Mouse (Mus musculus) limb, embryonic 14.5 days (tissue): ENCODE data around the gene Arhgap10. TPM values are rescaled to one million over a fixed set of nuclear protein-coding genes. Genes with fewer than 3 reads are reported as not detected.

Source experiments
- ATAC-seq: fragments of 200-750 bp; cut with Nextera tagmentation; 2 replicates; pipeline ENCODE4 v1.8.0; 2017; ENCODE audit warnings: low read depth, moderate number of reproducible peaks, moderate TSS enrichment; ENCODE audit not compliant: low FRiP score
- DNase-seq: peaks from one replicate; pipeline ENCODE4 v3.0.0-alpha.2; 2015; ENCODE audit warnings: low spot score
- H3K27ac ChIP-seq: fragments of 300-500 bp; sonication (generic); replicated peaks from 2 replicates; pipeline ENCODE4 v1.5.1; 2014; ENCODE audit warnings: low read depth, mild to moderate bottlenecking, low read length, moderate library complexity, mixed read lengths
- H3K27me3 ChIP-seq: fragments of 300-500 bp; sonication (generic); 2 replicates; pipeline ENCODE4 v1.6.1; 2014; ENCODE audit warnings: low read length, mixed read lengths; ENCODE audit not compliant: control insufficient read depth, insufficient read depth
- H3K36me3 ChIP-seq: fragments of 300-500 bp; sonication (generic); 2 replicates; pipeline ENCODE4 v1.6.1; 2014; ENCODE audit warnings: mild to moderate bottlenecking, low read length, moderate library complexity, mixed read lengths; ENCODE audit not compliant: control insufficient read depth, insufficient read depth
- H3K4me1 ChIP-seq: fragments of 300-500 bp; sonication (generic); 2 replicates; pipeline ENCODE4 v1.6.1; 2014; ENCODE audit warnings: antibody characterized with exemption, low read length, mixed read lengths; ENCODE audit not compliant: control insufficient read depth, insufficient read depth
- H3K4me2 ChIP-seq: fragments of 300-500 bp; sonication (generic); replicated peaks from 2 replicates; pipeline ENCODE4 v1.6.1; 2014; ENCODE audit warnings: low read depth, mild to moderate bottlenecking, low read length, moderate library complexity; ENCODE audit not compliant: severe bottlenecking
- H3K4me3 ChIP-seq: fragments of 300-500 bp; sonication (generic); replicated peaks from 2 replicates; pipeline ENCODE4 v1.5.1; 2014; ENCODE audit warnings: low read length
- H3K9ac ChIP-seq: fragments of 300-500 bp; sonication (generic); 2 replicates; pipeline ENCODE4 v1.6.1; 2014; ENCODE audit warnings: mild to moderate bottlenecking, low read depth, low read length, moderate library complexity; ENCODE audit not compliant: severe bottlenecking
- H3K9me3 ChIP-seq: fragments of 300-500 bp; sonication (generic); 2 replicates; pipeline ENCODE4 v1.6.1; 2016; ENCODE audit warnings: low read length; ENCODE audit not compliant: control insufficient read depth
- POLR2A ChIP-seq: fragments of 200-500 bp; IDR thresholded peaks from 2 replicates; pipeline ENCODE4 v1.8.0; 2012; ENCODE audit warnings: inconsistent platforms, mild to moderate bottlenecking, moderate library complexity, borderline replicate concordance; ENCODE audit not compliant: insufficient read depth, insufficient read length; ENCODE audit errors: extremely low read depth
- WGBS: fragments of 180-500 bp; shearing (Covaris S2); extraction: QIAGEN DNeasy Blood & Tissue Kit; methylation state at CpG from one replicate; pipeline ENCODE4 v1.1.7; 2014; 5-methylcytosine and 5-hydroxymethylcytosine counted together
- polyA plus RNA-seq, 2 experiments: library from polyadenylated mRNA; depleted of rRNA in 1 of 2; stranded (reverse) in 1 of 2; unstranded in 1 of 2; fragments of >200 nt; fragmentation: Nextera tagmentation in 1 of 2; extraction: Ambion mirVana in 1 of 2; gene quantifications; 2 replicates each; pipeline versions ENCODE4 v1.2.1 to v1.2.3; 2012 to 2014

Arhgap10 gene
- polyA plus RNA-seq, 2 experiments: 25.1 to 29.3 TPM

DNA sequence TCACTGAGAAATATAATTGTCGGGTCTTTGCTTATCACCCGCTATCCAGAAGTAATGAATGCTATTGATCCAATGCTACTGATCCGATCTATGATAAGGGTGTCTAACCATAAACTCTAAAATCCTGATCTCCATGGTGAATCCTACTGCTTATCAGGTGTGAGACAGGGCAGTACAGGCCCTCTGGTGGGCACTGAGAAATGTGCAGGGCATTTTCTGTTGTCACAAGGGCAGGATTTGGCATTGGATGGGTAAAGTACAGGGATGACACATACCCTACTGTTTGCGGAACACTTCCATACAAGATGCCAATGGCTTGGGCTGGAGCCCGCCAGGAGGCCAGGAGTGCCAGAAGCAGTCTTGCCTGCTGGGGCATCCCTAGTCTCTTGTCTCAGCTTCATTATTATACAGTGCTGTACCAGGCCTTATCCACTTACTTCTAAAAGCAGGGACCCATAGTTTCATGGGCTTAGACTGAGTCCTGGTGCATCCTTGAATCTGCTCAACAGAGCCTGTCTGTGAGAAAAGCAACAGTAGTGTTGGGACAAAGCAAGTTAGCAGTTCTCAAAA is 17.4 kb upstream of the Arhgap10 start:
- ATAC-seq: no peak
- Histone ChIP-seq H3K9me3 (no peaks in the 10 kb centered on the region), H3K27me3 (no peaks in the 10 kb centered on the region), H3K9ac (no peak overlapping the region), H3K27ac (no peak overlapping the region), H3K4me3 (no peak overlapping the region), H3K4me1 (no peaks in the 10 kb centered on the region), H3K4me2 (no peak overlapping the region), H3K36me3 (no peaks in the 10 kb centered on the region)
- 82% methylated on average over 5 of the region's 5 CpGs for WGBS
- no peak for DNase-seq
- TF ChIP-seq POLR2A: no peak

DNA sequence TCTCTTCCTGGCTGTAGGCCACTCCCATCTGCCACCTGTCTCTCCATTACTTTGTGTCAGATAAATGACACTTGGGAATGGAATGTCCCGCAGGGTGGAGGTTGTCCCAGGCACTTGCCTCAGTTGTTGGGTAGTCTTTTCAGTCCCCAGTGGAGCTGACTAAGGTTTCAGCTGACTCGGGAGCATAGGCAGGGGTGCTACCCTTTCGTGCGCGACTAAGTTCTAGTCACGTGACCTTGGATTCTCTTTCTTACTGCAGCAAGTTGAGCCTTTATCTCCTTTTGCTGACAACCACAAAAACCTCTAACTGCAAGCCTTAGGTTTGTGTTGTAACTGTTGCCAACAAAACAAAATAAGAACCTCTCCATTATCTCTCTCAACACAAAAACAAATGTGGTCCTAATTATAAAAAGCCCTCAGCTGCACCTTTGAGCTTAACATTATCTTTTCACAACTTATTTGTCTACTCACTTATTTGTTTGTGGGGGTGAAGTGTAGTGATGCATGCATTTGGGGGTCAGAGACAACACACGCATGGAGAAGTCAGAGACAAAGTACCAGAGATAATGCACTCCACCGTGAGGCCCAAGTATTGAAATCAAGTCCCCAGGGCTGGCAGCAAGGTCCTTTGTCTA is 16.7 kb upstream of the Arhgap10 start:
- TF ChIP-seq POLR2A: no peak
- H3K27me3 ChIP-seq: no peaks in the 10 kb centered on the region
- no peak for DNase-seq
- no peaks in the 10 kb centered on the region for H3K4me1 ChIP-seq
- H3K36me3 ChIP-seq: no peaks in the 10 kb centered on the region
- no peak overlapping the region for H3K27ac ChIP-seq
- no peak overlapping the region for H3K9ac ChIP-seq
- 70% methylated on average over 8 of the region's 8 CpGs for WGBS
- H3K9me3 ChIP-seq: no peaks in the 10 kb centered on the region
- peak; percentile 26; the same call in 1 of the 2 replicates for ATAC-seq
- no peak overlapping the region for H3K4me3 ChIP-seq
- H3K4me2 ChIP-seq: no peak overlapping the region

GRCm38 (mm10) chr8:77526130-77526529 is 8.4 kb upstream of the Arhgap10 start:
- no peaks in the 10 kb centered on the region for H3K36me3 ChIP-seq
- H3K27me3 ChIP-seq: no peaks in the 10 kb centered on the region
- H3K9ac ChIP-seq: no peak overlapping the region
- no peak for DNase-seq
- 54% methylated on average over 8 of the region's 8 CpGs for WGBS
- ATAC-seq: no peak
- H3K4me3 ChIP-seq: no peak overlapping the region
- H3K9me3 ChIP-seq: no peaks in the 10 kb centered on the region
- H3K4me1 ChIP-seq: peaks cover 4% of the 10 kb centered on the region; the same call in 1 of the 2 replicates
- TF ChIP-seq POLR2A: no peak
- no peak overlapping the region for H3K4me2 ChIP-seq
- no peak overlapping the region for H3K27ac ChIP-seq

GRCm38 (mm10) chr8:77524906-77525305 is 7.2 kb upstream of the Arhgap10 start:
- no peak for DNase-seq
- TF ChIP-seq POLR2A: no peak

GRCm38 (mm10) chr8:77524018-77524615 is 6.4 kb upstream of the Arhgap10 start:
- Histone ChIP-seq H3K27ac (no peak overlapping the region), H3K9ac (no peak overlapping the region), H3K4me1 (peaks cover 8% of the 10 kb centered on the region; the same call in 1 of the 2 replicates), H3K4me3 (no peak overlapping the region), H3K36me3 (no peaks in the 10 kb centered on the region), H3K9me3 (no peaks in the 10 kb centered on the region), H3K4me2 (no peak overlapping the region), H3K27me3 (no peaks in the 10 kb centered on the region)
- no peak for DNase-seq
- TF ChIP-seq POLR2A: no peak
- 65% methylated on average over 14 of the region's 14 CpGs for WGBS
- no peak for ATAC-seq

More at GRCm38 (mm10) chr8:77524906-77525305, 7.2 kb upstream of the Arhgap10 start:
- Histone ChIP-seq H3K4me1 (peaks cover 5% of the 10 kb centered on the region; the same call in 1 of the 2 replicates), H3K9ac (no peak overlapping the region), H3K4me3 (no peak overlapping the region), H3K36me3 (no peaks in the 10 kb centered on the region), H3K4me2 (no peak overlapping the region), H3K27me3 (no peaks in the 10 kb centered on the region), H3K27ac (no peak overlapping the region), H3K9me3 (no peaks in the 10 kb centered on the region)
- WGBS: 96% methylated on average over 2 of the region's 2 CpGs
- no peak for ATAC-seq
